Mouse (Mus musculus): ENCODE results near the gene Dbn1.

Gene Dbn1

DNA sequence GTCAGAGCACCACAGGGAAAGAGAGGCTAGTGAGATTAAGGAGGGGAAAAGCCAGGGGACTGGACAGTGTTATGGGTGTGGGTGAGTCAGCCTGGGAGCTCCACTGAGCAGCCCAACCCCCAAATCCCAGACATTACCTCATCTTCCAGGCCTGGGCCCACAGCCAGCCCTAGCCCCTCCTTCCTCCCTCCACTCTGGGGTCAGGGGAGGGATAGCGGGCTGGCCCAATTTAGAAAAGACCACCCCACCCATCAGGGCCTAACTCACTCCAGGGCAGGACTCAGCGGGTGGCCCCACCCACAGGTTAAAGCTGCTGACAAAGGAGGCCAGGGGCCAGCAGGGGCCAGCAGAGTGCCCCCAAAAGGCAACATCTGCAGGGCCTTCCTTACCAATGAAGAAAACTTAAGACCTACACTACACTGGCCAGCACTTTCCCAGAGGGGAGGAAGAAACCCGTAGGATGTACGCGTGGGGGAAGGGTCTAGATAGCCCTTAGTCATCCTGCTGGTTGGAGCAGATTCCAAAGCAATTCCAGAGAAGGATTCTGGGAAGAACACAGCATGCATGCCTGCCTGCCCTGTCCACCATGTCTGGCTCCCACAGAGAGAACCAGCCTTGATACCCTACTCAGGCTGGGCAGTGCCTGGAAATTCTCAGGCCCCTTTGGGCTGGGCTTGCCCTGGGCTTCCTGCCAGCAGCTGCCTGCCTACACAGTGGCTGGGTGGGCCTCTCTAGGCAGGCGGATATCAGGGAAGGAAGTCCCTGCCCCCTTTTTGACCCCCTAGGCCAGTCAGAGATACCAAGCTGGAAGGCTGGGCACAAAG lies 23.0 kb upstream of the Dbn1 start:
- DNase-seq (ENCODE audit: low spot score in 2 of 2): peak; percentile 90 to 93

DNA sequence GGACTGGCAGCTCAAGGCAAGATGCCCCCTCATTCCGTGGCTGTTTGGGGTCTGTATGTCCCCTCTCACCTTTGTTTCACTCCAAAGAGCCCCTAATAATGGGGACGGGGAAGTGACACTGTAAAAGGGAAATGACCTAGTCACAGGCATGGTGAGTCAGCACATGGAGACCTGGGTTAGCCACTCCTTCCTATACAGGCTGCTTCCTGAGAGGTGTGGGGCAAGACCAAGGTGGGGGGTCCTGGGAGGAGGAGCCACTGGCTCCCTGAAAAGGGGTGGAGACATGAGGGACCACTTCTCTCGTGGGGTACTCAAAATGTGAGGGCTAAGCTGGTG lies 22.4 kb upstream of the Dbn1 start:
- DNase-seq (ENCODE audit: low spot score in 2 of 2): no peak

DNA sequence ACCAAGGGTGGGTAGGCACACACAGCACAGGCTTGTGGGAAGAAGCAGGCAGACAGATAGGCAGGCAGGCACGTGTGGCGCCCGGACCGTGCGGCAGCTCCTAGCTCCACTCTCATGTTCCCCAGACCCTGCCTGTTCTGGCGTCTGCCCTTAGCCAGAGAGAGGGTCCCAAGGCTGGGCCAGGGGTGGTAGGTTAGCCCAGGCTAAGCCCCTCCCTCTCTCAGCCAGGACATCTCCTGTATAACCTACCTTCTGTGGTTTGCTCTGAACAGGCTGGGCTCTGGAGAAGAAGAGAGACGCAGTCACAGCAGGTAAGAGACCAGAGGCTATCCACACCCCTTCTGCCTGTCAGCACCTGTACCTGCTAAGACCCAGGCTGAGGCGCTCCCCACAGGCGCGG lies 20.6 kb upstream of the Dbn1 start:
- no peak for DNase-seq (ENCODE audit: low spot score in 2 of 2)

DNA sequence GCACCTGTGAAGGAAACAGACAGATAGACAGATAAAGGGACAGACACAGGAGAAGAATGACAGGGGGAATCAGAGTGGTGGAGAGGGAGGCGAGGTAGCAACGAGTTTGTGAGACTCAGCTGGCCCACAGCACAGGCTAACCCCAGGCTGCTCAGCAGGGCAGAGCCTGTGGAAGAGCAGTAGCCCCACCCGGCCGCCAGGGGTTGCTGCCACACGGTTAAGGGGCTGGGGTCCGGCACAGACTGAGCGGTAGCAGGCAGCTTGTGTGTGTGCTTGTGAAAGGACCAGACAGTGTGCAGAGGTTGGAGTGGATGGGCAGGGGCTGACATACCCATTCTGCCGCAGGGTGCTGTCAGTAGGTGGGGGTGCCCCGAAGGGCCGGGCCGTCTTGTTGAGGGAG lies 20.0 kb upstream of the Dbn1 start:
- no peak for DNase-seq (ENCODE audit: low spot score in 2 of 2)

DNA sequence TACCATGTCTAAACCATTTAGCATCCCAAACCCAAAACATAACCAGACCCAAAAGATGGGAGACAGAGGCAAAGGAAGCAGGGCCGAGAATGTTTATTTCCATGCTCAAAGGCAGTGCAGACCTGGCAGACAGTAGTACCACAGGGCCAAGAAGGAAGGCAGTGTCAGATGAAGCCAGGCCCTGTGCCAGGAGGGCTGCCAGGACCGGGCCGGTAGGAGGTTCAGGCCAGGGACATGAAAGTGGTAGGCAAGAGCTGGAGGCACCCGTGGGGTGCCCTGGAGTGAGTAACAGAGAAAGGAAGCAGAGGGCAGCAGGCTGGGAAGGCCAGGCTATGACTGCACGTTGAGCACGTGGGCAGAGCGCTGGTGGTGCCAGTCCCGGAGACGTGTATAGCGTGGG lies 18.8 kb upstream of the Dbn1 start:
- DNase-seq (ENCODE audit: low spot score in 2 of 2): no peak

DNA sequence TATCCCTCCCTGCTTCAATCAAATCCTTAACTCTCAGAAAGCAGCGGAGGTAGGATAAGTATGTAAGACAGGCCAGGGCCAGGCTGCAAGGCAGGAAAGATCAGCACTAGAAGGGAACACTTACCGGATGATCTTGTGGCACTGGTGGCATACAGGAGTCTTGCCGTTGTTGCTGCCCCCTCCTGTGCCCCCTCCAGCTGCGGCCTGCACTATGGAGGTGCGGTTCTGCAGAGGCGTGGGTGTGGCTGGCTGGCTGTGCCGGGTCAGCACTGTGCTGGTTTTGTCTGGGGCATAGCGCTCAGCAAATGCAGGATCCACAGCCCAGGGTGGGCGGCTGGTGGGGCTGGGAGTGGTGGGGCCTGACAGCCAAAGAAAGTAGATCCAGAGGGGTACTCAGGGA lies 17.9 kb upstream of the Dbn1 start:
- DNase-seq (ENCODE audit: low spot score in 2 of 2): no peak

DNA sequence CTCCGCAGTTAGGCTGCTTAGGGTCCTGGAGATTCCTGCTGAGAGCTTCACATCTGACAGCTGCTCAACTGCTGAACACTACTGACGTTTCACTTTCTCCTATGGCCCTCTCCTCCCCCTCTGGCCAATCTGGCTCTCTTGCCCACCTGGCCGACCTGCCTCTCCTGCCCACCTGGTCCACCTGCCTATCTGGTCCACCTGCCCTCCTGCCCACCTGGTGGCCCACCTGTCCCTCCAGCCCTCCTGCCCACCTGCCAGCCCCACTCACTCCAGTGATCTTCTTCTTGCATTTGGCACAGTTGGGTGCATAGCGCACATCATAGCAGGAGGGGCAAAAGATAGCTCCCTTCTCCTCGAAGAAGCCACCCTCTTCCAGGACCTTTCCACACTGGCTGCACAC lies 16.5 kb upstream of the Dbn1 start:
- DNase-seq (ENCODE audit: low spot score in 2 of 2): no peak

DNA sequence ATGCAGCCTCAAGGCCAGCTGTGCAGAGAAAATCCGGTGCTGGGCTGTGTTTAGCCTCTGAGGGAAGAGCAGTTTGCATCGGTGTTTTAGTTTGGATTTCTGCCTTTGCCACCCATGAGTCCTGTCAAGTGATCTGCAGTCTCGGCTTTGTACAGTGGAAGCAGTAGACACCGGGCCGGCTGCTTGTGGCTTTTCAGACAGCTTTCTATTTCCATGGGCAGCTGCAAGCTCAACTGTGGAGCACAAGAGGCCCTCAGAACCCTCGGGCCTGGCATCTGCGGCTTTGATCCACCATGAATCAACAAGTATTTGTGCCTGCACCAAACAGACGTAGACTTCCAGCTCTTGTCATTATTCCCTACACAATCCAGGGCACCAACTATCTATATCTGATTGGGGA lies 14.5 kb upstream of the Dbn1 start:
- no peak for DNase-seq (ENCODE audit: low spot score in 2 of 2)

DNA sequence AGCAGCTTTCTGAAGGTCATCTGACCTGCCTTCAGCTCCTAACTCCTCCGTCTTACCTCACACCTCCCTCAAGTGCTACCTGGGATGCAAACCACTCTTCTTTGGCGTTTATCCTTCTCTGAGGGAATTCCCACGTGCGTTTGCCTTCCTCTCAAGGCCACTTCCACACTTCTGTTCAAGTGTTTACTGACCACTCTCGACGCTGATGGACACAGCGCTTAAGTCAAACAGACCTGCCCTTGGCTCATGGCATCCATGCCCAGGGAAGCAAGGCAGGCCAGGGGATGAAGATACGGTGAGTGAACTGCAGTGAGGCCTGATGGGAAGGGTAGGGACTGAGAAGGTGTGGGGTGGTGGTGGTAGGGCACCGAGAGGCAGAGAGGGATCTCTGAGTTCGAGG lies 12.7 kb upstream of the Dbn1 start:
- DNase-seq (ENCODE audit: low spot score in 2 of 2): no peak

DNA sequence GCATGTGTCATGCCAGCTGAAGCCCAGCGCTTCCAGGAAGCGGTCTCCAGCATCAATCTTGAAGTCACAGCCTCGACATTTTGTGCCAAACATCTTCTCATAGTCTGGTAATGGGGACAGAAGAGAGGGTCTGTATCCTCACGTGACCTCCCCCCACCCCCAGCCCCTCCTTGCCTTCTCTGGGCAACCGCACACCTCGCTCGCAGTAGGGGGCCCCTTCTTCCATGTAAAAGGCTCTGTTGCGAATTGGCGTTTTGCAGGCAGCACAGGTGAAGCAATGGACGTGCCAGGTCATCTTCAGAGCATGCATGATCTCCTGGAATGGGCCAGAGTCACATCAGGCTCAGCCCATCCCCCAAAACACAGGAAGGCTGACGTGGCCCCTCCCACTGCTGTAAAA lies 11.0 kb upstream of the Dbn1 start:
- no peak for DNase-seq (ENCODE audit: low spot score in 2 of 2)

DNA sequence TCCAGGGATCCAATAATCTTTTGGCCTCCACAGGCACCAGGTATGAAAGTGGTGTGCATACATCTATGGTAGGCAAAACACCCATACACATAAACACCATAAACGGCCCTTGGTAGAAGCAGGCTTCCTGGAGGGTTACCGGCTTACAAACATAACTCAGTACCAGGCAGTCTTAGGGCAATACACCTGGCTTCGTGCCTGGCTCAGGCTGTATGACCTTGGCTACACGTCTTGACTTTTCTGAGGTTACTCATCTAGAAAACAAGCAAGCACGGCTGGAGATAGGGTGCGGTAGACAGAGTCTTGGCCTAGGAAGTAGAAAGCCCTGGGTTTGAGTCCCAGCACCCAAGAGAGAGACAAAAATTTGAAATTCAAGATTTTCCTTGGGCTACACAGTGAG lies 8.8 kb upstream of the Dbn1 start:
- no peak for DNase-seq (ENCODE audit: low spot score in 2 of 2)

DNA sequence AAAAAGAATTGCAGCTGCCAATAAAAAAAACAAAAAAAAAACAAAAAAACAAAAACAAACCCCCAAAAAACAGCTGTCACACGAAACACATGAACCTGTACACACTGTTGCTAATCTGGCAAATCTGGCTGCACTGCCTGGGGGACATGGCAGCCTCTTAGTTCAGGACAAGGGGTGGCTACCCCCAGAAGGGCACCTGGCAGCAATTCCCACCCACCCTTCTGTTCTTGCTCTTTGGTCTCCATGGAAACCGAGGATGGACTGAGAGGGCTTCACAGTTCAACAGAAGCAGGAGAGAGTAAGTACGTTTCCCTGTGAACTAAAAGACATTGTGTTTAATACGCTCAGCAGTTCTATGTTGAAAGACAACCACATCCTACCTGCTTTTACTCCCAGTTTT lies 7.8 kb upstream of the Dbn1 start:
- no peak for DNase-seq (ENCODE audit: low spot score in 2 of 2)

DNA sequence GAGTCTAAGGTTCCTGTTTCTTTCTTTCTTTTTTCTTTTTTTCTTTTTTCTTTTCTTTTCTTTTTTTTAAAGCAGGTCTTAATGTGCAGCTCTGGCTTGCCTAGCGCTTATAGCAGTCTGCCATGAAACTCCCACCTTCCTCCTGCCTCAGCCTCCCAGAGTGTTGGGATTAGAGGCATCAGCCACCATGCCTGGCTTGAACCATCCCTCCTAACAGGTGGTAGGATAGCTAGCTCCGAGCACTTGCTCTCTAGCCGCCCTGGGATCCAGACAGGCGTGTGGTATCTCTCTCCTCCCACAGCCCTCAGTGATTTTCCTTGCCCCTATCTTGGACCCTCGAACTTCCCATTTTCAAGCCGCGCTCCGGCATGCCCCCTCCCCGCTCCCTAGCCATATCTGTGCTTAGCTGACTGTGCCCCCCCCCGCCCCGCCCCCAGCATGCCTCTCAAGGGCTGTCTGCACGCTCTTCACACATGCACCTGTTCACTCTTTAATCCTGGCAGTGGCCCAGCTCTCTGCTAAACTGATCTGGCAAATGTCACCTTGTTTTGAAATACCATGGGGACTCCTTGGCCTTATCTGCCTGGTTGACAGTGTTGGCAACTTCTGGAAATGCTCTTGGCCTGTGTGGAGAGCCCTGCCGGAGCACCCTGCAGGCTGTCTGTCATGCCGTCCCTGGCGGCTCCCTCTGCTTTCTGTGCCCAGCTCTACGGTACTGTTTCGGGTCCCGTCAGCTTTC lies 7.1 kb upstream of the Dbn1 start:
- DNase-seq (ENCODE audit: low spot score in 2 of 2): no peak

DNA sequence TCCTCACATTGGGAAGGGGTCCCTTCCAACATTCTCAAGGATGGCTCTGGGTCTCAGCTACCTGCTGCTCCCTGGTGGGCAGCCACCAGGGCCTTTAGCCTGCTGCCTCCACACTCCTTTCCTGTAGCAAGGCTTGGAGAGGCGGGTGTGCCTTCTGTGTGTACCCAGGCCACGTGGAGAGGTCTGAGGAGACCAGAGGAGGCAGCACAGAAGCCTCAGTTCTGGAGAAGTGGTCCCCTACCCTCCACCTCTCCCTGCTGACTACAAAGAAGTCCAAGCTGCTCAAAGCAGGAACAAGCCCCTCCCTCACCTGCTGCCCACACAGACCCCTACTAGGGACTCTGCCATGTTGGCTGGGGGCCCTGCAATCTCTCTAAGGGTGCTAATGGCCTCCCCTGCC lies 6.3 kb upstream of the Dbn1 start:
- no peak for DNase-seq (ENCODE audit: low spot score in 2 of 2)

DNA sequence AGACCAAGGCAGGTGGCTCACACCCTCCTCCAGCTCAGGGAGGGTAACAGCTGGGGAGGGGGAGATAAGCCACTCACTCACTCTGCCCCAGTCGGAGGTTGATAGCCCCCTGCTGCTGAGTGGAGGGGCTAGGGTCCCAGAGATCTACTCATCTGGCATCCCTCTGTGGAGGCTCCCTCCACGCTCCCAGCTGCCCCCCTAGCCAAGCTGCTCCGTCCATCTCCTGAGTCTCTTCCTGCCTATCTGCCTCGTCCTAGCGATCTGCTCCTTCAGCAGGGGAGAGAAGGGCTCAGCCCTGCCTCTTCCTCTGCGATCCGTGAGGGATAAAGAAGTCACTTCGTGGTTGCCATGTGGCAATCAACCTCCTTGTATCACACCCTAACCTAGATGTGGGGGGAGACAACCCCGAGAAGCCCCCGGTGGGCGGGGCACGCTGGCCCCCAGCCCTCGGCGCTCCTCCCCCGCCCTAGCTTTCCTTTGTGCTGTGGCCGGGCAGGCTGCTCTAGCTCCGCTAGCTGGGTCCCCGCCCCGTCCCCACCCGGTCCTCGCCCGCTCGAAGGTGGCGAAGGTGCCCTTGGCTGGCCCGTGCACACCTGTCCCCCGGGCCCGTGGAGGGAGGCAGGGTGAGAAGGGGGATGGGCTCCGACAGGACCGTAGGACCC lies 864 bp downstream of the Dbn1 start:
- no peak for DNase-seq (ENCODE audit: low spot score in 2 of 2)

DNA sequence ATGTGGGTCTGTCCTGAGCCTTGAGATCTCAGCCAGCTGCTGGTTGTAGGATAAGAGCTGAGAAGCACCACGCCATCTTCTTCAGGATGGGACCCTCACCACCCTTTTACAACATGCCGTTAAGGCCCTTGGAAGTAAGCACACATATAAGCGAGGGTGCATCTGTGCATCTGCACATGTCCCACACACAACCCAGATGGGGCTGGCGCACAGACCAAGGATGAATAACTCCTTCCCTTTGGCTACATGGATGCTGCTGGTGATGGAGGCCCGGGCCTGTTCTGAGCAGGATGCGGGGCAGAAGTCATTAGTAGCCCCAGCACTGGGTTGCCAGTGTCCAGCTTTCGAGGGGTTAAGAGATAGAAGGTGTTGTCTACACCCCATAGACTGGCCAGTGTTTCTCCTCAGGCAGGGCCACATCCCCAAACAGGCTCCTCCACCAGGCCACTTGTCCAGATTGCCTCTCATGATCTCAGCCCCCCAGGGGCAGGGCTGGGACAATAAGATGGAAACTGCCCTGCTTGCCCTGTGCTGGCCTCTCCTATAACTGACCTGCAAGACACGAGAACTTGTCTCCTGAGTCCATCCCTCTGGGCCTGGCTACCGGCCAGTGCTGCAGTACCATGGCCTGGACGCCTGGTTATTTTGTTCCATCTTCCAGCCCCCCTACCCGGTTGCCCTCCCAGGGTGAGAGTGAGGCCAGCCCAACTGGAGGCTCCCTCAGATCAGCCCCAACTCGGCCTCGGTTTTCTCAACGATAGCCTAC lies 1.7 kb downstream of the Dbn1 start:
- DNase-seq (ENCODE audit: low spot score in 2 of 2): no peak

DNA sequence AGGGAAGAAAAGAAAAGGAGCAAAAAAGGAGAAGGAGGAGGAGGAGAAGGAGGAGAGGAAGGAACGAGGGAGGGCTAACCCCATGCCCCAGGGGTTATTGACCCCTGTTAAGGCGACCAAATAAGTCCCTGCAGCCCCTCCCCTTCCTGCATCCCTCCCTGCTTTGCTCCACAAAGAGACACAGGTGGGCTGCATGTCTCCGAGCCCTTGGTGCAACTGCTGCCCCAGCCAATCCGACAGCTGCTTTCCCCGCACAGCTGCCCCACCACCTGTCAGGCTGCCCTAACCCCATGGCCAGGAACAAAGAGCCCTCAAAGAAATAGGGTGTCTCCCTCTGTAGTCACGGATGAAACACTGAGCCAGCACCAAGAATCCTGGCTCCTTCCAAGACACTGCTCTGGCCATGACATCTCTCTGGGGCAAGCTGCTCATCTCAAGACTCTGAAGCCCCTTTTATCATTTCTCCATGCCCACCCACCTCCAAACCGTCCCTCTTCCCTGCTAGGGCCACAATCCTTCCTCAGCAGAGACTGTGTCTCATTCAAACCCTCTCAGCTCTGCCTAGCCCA lies 3.3 kb downstream of the Dbn1 start:
- DNase-seq (ENCODE audit: low spot score in 2 of 2): no peak

DNA sequence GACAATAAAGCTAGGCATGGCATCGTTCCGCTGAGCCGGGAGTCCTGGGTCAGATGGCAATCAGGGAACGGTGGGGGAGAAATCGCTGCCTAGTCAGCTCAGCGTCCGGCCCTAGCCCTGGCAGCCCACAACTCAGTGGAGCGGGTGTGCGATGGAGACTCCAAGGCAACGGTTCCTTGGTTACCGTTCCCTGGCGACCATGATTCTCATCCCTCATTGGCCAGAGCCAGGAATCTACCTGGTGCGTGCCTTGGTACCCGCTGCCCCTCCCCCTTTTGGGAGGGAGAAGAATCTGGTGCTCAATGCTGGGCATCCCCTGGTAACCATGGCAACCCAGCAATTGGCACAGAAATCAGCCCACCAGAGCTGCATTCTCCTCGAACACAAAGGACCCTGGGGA lies 4.3 kb downstream of the Dbn1 start:
- no peak for DNase-seq (ENCODE audit: low spot score in 2 of 2)

DNA sequence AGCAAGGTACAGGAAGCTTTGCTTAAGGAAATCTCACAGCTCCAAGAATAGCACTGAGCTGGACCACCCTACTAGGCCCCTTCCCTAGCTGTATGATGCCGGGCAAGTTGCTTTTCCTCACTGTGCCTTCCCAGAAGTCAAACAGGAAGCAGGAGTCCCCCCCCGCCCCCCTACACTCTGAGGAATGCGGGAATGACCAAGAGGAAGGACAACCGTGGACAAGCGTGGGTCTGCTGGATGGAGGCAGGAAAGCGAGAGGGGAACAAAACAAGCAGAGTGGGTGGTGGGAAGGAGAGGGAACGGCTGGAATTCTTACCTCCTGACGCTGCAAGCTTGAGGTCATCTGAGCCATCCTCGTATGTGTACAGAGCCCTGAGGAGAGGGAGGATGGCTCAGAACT lies 4.8 kb downstream of the Dbn1 start:
- no peak for DNase-seq (ENCODE audit: low spot score in 2 of 2)

DNA sequence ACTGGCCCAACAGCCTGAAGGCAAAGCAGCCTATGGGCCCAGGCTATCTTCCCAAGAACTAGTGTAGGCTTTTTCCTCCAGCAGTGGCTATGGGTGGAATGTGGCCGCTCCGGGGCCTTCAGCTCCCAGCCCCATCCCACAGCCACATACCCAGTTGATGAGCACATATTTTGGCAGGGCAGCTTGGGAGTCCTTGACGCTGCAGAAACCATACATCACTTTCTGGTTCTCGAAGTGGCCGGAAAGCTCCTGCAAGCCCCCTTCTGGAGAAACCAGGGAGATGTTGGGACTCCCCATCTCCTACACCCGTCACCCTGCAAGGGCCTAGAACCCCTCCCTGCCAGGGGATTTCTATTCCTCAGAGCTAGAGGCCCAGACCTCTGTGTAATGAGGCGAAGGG lies 5.4 kb downstream of the Dbn1 start:
- peak in 1 of 2 experiments; percentile 56 for DNase-seq (ENCODE audit: low spot score in 2 of 2)

DNA sequence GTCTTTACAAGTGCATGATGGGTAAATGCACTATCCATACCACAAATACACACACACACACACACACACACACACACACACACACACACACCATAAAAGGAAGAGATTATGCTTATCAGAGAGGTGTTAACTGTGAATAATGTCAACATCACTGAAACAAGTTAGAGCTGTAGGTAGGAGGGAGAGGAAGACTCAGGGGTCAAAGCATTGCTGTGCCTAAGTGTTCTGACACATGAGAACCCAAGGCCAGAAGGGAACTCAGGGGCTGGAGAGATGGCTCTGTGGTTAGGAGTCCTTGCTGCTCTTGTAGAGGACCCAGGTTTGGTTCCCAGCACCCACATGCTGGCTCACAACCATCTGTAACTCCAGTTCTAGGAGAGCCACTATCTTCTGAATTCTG lies 8.0 kb downstream of the Dbn1 start:
- DNase-seq (ENCODE audit: low spot score in 2 of 2): no peak

DNA sequence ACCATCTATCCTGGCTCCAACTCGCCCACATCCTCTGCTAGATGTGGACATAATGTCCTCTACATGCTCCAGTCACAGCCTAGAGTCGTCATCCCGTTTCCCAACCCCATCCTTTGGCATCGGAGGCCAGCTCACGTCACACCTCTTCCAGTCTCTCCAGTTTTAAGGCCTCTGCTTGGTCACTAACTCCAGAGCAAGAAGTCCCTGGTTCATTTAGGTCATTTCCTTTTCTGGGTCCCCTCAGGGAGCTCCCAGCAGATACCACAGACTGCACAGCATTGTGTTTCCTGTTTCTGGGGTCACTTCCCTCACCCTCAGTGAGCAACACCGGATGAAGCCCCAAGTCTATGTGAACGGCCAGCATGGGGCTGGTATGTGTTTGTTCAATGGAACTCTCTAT lies 8.9 kb downstream of the Dbn1 start:
- no peak for DNase-seq (ENCODE audit: low spot score in 2 of 2)
